ENCODE assay signal across 25 mouse cellular contexts in the genomic region with DNA sequence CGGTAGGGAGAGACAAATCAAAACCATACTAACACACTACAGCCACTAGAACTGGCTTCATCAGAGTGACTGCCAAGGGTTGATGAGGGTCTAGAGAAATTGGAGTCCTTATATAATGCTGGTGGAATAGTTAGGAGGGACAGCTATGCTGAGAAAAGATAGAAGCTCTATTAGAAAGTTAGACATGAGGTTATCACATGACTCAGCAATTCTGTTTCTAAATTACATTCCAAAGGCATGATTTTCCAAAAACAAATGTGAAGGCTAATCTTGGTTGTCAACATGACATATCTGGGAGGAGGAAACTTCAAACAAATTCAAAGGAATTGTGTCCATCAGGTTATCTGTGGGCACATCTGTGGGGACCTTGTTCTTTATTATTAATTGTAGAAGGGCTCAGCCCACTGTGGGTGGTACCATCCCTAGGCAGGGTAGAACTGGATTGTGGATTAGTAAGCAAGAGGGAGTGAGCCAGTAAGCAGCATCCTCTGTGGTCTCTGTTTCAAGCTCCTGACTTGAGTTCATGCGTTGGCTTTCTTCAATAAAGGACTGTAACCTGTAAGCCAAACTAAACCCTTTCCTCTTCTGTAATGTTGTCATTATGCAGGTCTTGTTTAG. TPM values are rescaled to one million over a fixed set of nuclear protein-coding genes. Genes with fewer than 3 reads are reported as not detected.
DNase-seq lines count a peak whose midpoint lies in the region; ATAC-seq and TF ChIP-seq lines count a peak whose summit lies in the region.
"Had no signal": no experiment of that assay in that cellular context is flagged by ENCODE, and none has a peak within 500 bp of the region (broad histone marks: within the 10 kb centered on the region; RNA-seq: fewer than 3 reads in every experiment).

No protein-coding gene starts in this region.

- no peak for TF ChIP-seq CTCF in liver, embryonic 14.5 days (IDR thresholded peaks at IDR 0.05; ENCODE audit: low read depth)

- H3K36me3 ChIP-seq in liver, embryonic 14.5 days (replicated peaks; ENCODE audit: control insufficient read depth, insufficient read depth, low read depth) = no peaks in the 10 kb centered on the region
- no peaks in the 10 kb centered on the region for H3K36me3 ChIP-seq in midbrain, embryonic 13.5 days
- H3K36me3 ChIP-seq in embryonic facial prominence, embryonic 10.5 days (replicated peaks) = no peaks in the 10 kb centered on the region
- H3K36me3 ChIP-seq: embryonic facial prominence, embryonic 15.5 days; heart, embryonic 10.5 days; limb, embryonic 12.5 days had no signal

- H3K4me3 ChIP-seq in liver, embryonic 14.5 days (ENCODE audit: insufficient read depth in 1 of 2, low read depth in 2 of 2, low read length in 2 of 2) = no peak overlapping the region
- no peak overlapping the region for H3K4me3 ChIP-seq in midbrain, embryonic 13.5 days (replicated peaks)
- no peak overlapping the region for H3K4me3 ChIP-seq in embryonic facial prominence, embryonic 10.5 days
- H3K4me3 ChIP-seq: embryonic facial prominence, embryonic 15.5 days; forebrain, embryonic 13.5 days; heart, embryonic 10.5 days; limb, embryonic 12.5 days had no signal

- peak; percentile 53 for ATAC-seq in erythroblast, adult 5-6 weeks (replicated peaks; ENCODE audit: low FRiP score, poor library complexity, severe bottlenecking)
- peak; percentile 57 for ATAC-seq in liver, embryonic 14.5 days (ENCODE audit: insufficient read depth)
- ATAC-seq in midbrain, embryonic 13.5 days = no peak
- ATAC-seq: hindbrain, embryonic 16.5 days; midbrain, embryonic 16.5 days had no signal

- 66% methylated on average over 2 of the region's 2 CpGs for WGBS in liver, embryonic 14.5 days (ENCODE audit: insufficient replicate concordance)
- 87% methylated on average over 2 of the region's 2 CpGs for WGBS in midbrain, embryonic 13.5 days
- WGBS in embryonic facial prominence, embryonic 10.5 days = 85% methylated on average over 2 of the region's 2 CpGs

- H3K27ac ChIP-seq in liver, embryonic 14.5 days = peak overlapping the region; percentile 81
- no peak overlapping the region for H3K27ac ChIP-seq in midbrain, embryonic 13.5 days
- H3K27ac ChIP-seq in embryonic facial prominence, embryonic 10.5 days (replicated peaks) = no peak overlapping the region
- H3K27ac ChIP-seq: embryonic facial prominence, embryonic 15.5 days; forebrain, embryonic 13.5 days; heart, embryonic 10.5 days; limb, embryonic 12.5 days had no signal

- DNase-seq in 3T3-L1 (ENCODE audit: low read depth, low spot score) = peak; percentile 70
- peak; percentile 33 for DNase-seq in adrenal gland, adult 8-10 months
- DNase-seq in liver, embryonic 14.5 days (ENCODE audit: low read depth in 3 of 3, low spot score in 3 of 3) = peak in 1 of 3 experiments; percentile 63
- DNase-seq in urinary bladder, postnatal 10 days (ENCODE audit: low spot score) = no peak
- no peak for DNase-seq in embryonic facial prominence, embryonic 10.5 days (ENCODE audit: low spot score)
- DNase-seq: B cell, adult 2 months; cerebellum, adult 9-11 months; gastrocnemius, postnatal 36 days; heart, postnatal 10 days; kidney, adult 11 months; kidney, postnatal 10 days; spleen, adult 18-20 months; thymus, postnatal 36 days had no signal

- H3K4me2 ChIP-seq in liver, embryonic 14.5 days (ENCODE audit: low read depth) = peak overlapping the region; percentile 59
- no peak overlapping the region for H3K4me2 ChIP-seq in midbrain, embryonic 13.5 days (replicated peaks)
- H3K4me2 ChIP-seq: embryonic facial prominence, embryonic 15.5 days; forebrain, embryonic 13.5 days; limb, embryonic 12.5 days had no signal

- no peak overlapping the region for H3K9ac ChIP-seq in liver, embryonic 14.5 days (replicated peaks)
- H3K9ac ChIP-seq in midbrain, embryonic 13.5 days (replicated peaks) = no peak overlapping the region
- H3K9ac ChIP-seq: embryonic facial prominence, embryonic 15.5 days; forebrain, embryonic 13.5 days; limb, embryonic 12.5 days had no signal

- H3K9me3 ChIP-seq in liver, embryonic 14.5 days (ENCODE audit: control insufficient read depth, low read length) = no peaks in the 10 kb centered on the region
- no peaks in the 10 kb centered on the region for H3K9me3 ChIP-seq in midbrain, embryonic 13.5 days
- H3K9me3 ChIP-seq in embryonic facial prominence, embryonic 10.5 days = no peaks in the 10 kb centered on the region
- H3K9me3 ChIP-seq: embryonic facial prominence, embryonic 15.5 days; forebrain, embryonic 13.5 days; heart, embryonic 10.5 days; limb, embryonic 12.5 days had no signal

- H3K27me3 ChIP-seq in liver, embryonic 14.5 days (ENCODE audit: control insufficient read depth, insufficient read depth, low read length) = no peaks in the 10 kb centered on the region
- H3K27me3 ChIP-seq in midbrain, embryonic 13.5 days = no peaks in the 10 kb centered on the region
- H3K27me3 ChIP-seq in embryonic facial prominence, embryonic 10.5 days (replicated peaks; ENCODE audit: low read depth, poor library complexity, severe bottlenecking) = no peaks in the 10 kb centered on the region
- H3K27me3 ChIP-seq: embryonic facial prominence, embryonic 15.5 days; limb, embryonic 12.5 days had no signal

- H3K4me1 ChIP-seq in liver, embryonic 14.5 days (replicated peaks; ENCODE audit: control insufficient read depth in 2 of 2, insufficient read depth in 2 of 2, low read length in 1 of 2) = peaks cover 47 to 48% of the 10 kb centered on the region in 2 experiments
- H3K4me1 ChIP-seq in midbrain, embryonic 13.5 days (replicated peaks) = peaks cover 11% of the 10 kb centered on the region
- H3K4me1 ChIP-seq in embryonic facial prominence, embryonic 10.5 days = 0 out of 2 replicates have a peak, but pooled peaks cover 3% of the 10 kb centered on the region
- H3K4me1 ChIP-seq: limb, embryonic 12.5 days had no signal

- peak; percentile 33; the same call in 1 of the 2 replicates for TF ChIP-seq EP300 in liver, embryonic 14.5 days (IDR thresholded peaks at IDR 0.05; ENCODE audit: low read depth)

RNA-seq across cellular contexts. Expression of a gene that starts 10.4 kb away (rescaled TPM):
- 1 to 10 TPM in 3 of 4 experiments, not detected in 1; 1.6 to 4.3 (median 4.3) TPM for total RNA-seq in adrenal gland, adult 8-10 months (2022)
- total RNA-seq in erythroblast, adult 5-6 weeks (2015; ENCODE audit: low replicate concordance) = not detected in 2 replicates
- total RNA-seq in erythroblast, adult 5-6 weeks (2017; ENCODE audit: low replicate concordance) = not detected in 2 replicates
- polyA plus RNA-seq in liver, embryonic 14.5 days (2012; rRNA removed) = not detected in 2 replicates
- not detected in 2 replicates for polyA plus RNA-seq in liver, embryonic 14.5 days (2014; fragmentation: Nextera tagmentation; extraction: Ambion mirVana)
- not detected in 2 replicates for polyA plus RNA-seq in midbrain, embryonic 13.5 days (2015; fragmentation: Nextera tagmentation; extraction: Ambion mirVana)
- polyA plus RNA-seq in embryonic facial prominence, embryonic 10.5 days (2016; fragmentation: Nextera tagmentation; extraction: Ambion mirVana) = not detected in 2 replicates
- total RNA-seq: gastrocnemius, postnatal 36 days; megakaryocyte progenitor cell, adult 5-6 weeks had no signal
- polyA plus RNA-seq: embryonic facial prominence, embryonic 15.5 days; forebrain, embryonic 13.5 days; heart, embryonic 10.5 days; hindbrain, embryonic 16.5 days; limb, embryonic 12.5 days; lung, embryonic 16.5 days; midbrain, embryonic 16.5 days; neural tube, embryonic 11.5 days; stomach, embryonic 14.5 days had no signal

Comparison
In these comparisons a context has a peak if more than half of its experiments do, and no peak if none do; other contexts are left out.
1. DNase-seq: peak in 3T3-L1 (single experiment) and adrenal gland, adult 8-10 months (single experiment); none in urinary bladder, postnatal 10 days (single experiment) and embryonic facial prominence, embryonic 10.5 days (single experiment).